In the genomic region with DNA sequence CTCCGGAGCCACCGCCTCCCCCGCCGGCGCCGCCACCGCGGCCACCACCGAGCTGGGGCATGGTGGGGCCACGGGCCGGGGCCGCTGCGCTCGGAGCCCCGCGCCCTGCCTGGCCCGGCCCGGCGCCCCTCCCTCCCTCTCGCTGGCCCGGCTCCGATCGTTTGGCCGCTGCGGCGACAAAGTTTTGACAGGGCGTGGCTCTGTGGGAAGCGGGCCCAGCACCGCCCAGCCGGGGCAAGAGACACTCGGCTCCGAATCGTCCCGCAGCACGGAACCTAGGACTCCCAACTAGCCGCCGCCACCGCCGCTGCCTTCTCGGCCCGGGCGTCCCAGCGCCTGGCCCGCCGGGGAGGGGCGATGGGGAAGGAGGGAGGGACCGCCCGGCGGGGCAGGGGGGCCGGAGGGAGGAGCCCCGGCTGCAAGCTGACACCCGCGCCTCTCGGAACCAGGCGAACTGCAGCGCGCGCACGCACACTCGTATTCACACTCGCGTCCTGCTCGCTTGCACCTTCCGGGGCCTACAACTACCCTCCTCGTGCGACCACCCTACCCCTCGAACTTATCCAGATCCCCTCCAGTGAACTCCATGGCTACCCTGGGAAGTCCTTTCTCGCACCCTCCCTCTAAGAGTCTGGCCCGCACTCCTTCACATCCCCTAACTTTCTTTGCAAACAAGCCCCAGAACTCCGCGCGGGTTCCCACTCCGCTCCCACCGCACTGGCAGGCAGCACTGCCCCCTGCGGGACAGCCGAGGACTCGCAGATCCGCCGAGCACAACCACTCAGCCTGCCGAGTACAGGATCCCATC, we compare ENCODE assay signal across 8 mouse cellular contexts. TPM values are rescaled to one million over a fixed set of nuclear protein-coding genes. Genes with fewer than 3 reads are reported as not detected.
DNase-seq lines count a peak whose midpoint lies in the region; ATAC-seq and TF ChIP-seq lines count a peak whose summit lies in the region.

A gene (minus strand): TSS at position 363 of the 808 bp plus-strand sequence.

- no peaks in the 10 kb centered on the region for H3K9me3 ChIP-seq in hindbrain, embryonic 12.5 days (replicated peaks)
- H3K9me3 ChIP-seq in lung, postnatal 0 days (ENCODE audit: low read length): no peaks in the 10 kb centered on the region

- TF ChIP-seq EP300 in lung, postnatal 0 days (IDR thresholded peaks at IDR 0.05): no peak

- peak; percentile 96 for DNase-seq in NIH3T3 (ENCODE audit: low read depth)
- DNase-seq in cerebellum, postnatal 10 days: peak; percentile 96 to 97
- peak; percentile 71 to 91 for DNase-seq in frontal cortex, postnatal 14 days (ENCODE audit: low spot score in 2 of 2)
- DNase-seq in layer of hippocampus, postnatal 10 days (ENCODE audit: low spot score in 2 of 2): peak; percentile 96 to 97
- peak; percentile 95 for DNase-seq in lung, postnatal 0 days (ENCODE audit: low spot score)
- peak; percentile 95 for DNase-seq in ovary, postnatal 14 days (ENCODE audit: low spot score)
- DNase-seq in thymus, postnatal 10 days (ENCODE audit: low spot score in 2 of 2): peak; percentile 74 to 90

- peak within 1 kb of the TSS; percentile 72 for H3K9ac ChIP-seq in hindbrain, embryonic 12.5 days
- H3K9ac ChIP-seq in lung, postnatal 0 days (replicated peaks; ENCODE audit: low read depth): peak within 1 kb of the TSS; percentile 85

- H3K4me3 ChIP-seq in hindbrain, embryonic 12.5 days: peak within 1 kb of the TSS; percentile 69
- H3K4me3 ChIP-seq in lung, postnatal 0 days (ENCODE audit: low read depth, low read length): peak within 1 kb of the TSS; percentile 91

- H3K4me1 ChIP-seq in hindbrain, embryonic 12.5 days: peaks cover 20% of the 10 kb centered on the region
- peaks cover 4% of the 10 kb centered on the region; the same call in 1 of the 2 replicates for H3K4me1 ChIP-seq in lung, postnatal 0 days (ENCODE audit: insufficient read depth, low read depth, low read length)

- peak within 1 kb of the TSS; percentile 81 for H3K27ac ChIP-seq in hindbrain, embryonic 12.5 days
- peak within 1 kb of the TSS; percentile 90 for H3K27ac ChIP-seq in lung, postnatal 0 days (ENCODE audit: low read length)

- no peaks in the 10 kb centered on the region for H3K36me3 ChIP-seq in hindbrain, embryonic 12.5 days
- no peaks in the 10 kb centered on the region for H3K36me3 ChIP-seq in lung, postnatal 0 days (ENCODE audit: insufficient read depth, low read length)

- H3K27me3 ChIP-seq in hindbrain, embryonic 12.5 days: peaks cover 21% of the 10 kb centered on the region
- no peaks in the 10 kb centered on the region for H3K27me3 ChIP-seq in lung, postnatal 0 days (replicated peaks; ENCODE audit: insufficient read depth, low read length)

- peak; percentile 90 for ATAC-seq in hindbrain, embryonic 12.5 days (ENCODE audit: low FRiP score)
- peak; percentile 95 for ATAC-seq in lung, postnatal 0 days

- under 1% methylated on average over 54 of the region's 80 CpGs for WGBS in hindbrain, embryonic 12.5 days
- under 1% methylated on average over 56 of the region's 80 CpGs for WGBS in lung, postnatal 0 days

- peak; percentile 98 for TF ChIP-seq CTCF in lung, postnatal 0 days (IDR thresholded peaks at IDR 0.05)

- H3K4me2 ChIP-seq in hindbrain, embryonic 12.5 days (replicated peaks): peak within 1 kb of the TSS; percentile 97
- H3K4me2 ChIP-seq in lung, postnatal 0 days (replicated peaks; ENCODE audit: low read depth, low read length): peak within 1 kb of the TSS; percentile 91

RNA-seq across cellular contexts. Expression of the gene that starts here (rescaled TPM):
- 24.2 and 24.7 TPM in 2 replicates for polyA plus RNA-seq in hindbrain, embryonic 12.5 days (2016; fragmentation: Nextera tagmentation; extraction: Ambion mirVana)
- total RNA-seq in layer of hippocampus, postnatal 10 days (2021): 1 to 10 TPM; 6.0 TPM
- polyA plus RNA-seq in lung, postnatal 0 days (2015; fragmentation: Nextera tagmentation; extraction: Ambion mirVana): 17.5 and 18.6 TPM in 2 replicates

Comparison
In these comparisons a context has a peak if more than half of its experiments do, and no peak if none do; other contexts are left out.
1. Peak in every context shown above with its lines: DNase-seq, ATAC-seq, H3K4me3 ChIP-seq and H3K27ac ChIP-seq.